Mouse (Mus musculus): ENCODE data around the gene 2200002D01Rik. TPM values are rescaled to one million over a fixed set of nuclear protein-coding genes. Genes with fewer than 3 reads are reported as not detected.
"Not testable (repeated sequence)": the region's sequence is repeated elsewhere in the genome, so short reads cannot be mapped to it uniquely, and the experiment has no call there.

2200002D01Rik gene
- polyA plus RNA-seq, 2 experiments: 1.3 to 4.8 TPM

DNA sequence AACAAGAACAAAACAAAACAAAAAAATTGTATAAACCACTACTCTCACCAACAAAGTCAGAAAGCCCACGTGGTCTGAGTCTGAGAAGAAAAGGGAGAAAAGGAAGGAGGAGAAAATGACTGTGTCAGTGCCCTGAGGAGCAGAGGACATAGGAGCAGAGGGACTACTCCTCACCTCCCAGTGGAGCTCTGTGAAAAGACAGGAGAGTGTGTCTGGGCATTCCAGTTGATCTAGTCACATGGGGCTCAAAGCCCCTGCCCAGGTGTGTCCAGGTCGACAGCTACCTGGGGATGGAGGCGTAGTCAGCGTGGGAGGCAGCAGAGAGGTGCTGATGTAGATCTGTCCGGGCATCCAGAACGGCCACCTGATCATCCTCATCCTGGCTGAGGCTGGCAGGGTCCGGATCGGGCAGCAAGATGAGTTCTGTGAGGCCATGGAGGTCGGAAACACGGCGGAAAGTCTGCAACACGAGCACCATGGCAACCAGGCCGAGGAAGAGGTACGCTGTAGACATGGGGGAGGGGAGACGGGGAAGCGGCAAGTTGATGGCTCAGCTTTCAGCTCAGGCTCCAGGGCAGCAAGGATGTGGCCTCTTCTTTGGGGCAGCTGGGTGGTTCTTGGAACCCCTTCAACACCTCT is 23.4 kb downstream of the 2200002D01Rik start:
- Histone ChIP-seq H3K4me1 (replicated peaks; ENCODE audit: control insufficient read depth in 2 of 2, insufficient read depth in 2 of 2, low read length in 1 of 2) (no peaks in the 10 kb centered on the region), H3K27ac (no peak overlapping the region), H3K27me3 (ENCODE audit: control insufficient read depth, insufficient read depth, low read length) (no peaks in the 10 kb centered on the region), H3K36me3 (replicated peaks; ENCODE audit: control insufficient read depth, insufficient read depth, low read depth) (no peaks in the 10 kb centered on the region), H3K4me2 (ENCODE audit: low read depth) (no peak overlapping the region), H3K9ac (replicated peaks) (no peak overlapping the region), H3K4me3 (ENCODE audit: insufficient read depth in 1 of 2, low read depth in 2 of 2, low read length in 2 of 2) (no peak overlapping the region), H3K9me3 (ENCODE audit: control insufficient read depth, low read length) (no peaks in the 10 kb centered on the region; the same call in 1 of the 2 replicates)
- ATAC-seq (ENCODE audit: insufficient read depth) (no peak), DNase-seq (ENCODE audit: low read depth in 3 of 3, low spot score in 3 of 3) (no peak)
- WGBS (ENCODE audit: insufficient replicate concordance): 42% methylated on average over 16 of the region's 16 CpGs
- TF ChIP-seq CTCF (IDR thresholded peaks at IDR 0.05; ENCODE audit: low read depth): no peak
- TF ChIP-seq EP300 (IDR thresholded peaks at IDR 0.05; ENCODE audit: low read depth): no peak

- Histone ChIP-seq H3K36me3 (replicated peaks; ENCODE audit: control insufficient read depth, insufficient read depth, low read depth) (no peaks in the 10 kb centered on the region), H3K9me3 (ENCODE audit: control insufficient read depth, low read length) (peaks cover 2% of the 10 kb centered on the region; the same call in 1 of the 2 replicates), H3K9ac (replicated peaks) (no peak overlapping the region), H3K27ac (no peak overlapping the region), H3K4me3 (ENCODE audit: insufficient read depth in 1 of 2, low read depth in 2 of 2, low read length in 2 of 2) (no peak overlapping the region), H3K4me1 (replicated peaks; ENCODE audit: control insufficient read depth in 2 of 2, insufficient read depth in 2 of 2, low read length in 1 of 2) (peaks cover 0 to 11% of the 10 kb centered on the region in 2 experiments; a peak in 2 of 4 replicates), H3K4me2 (ENCODE audit: low read depth) (no peak overlapping the region), H3K27me3 (ENCODE audit: control insufficient read depth, insufficient read depth, low read length) (no peaks in the 10 kb centered on the region)
- no peak for TF ChIP-seq CTCF (IDR thresholded peaks at IDR 0.05; ENCODE audit: low read depth)
- no peak for TF ChIP-seq EP300 (IDR thresholded peaks at IDR 0.05; ENCODE audit: low read depth)
- WGBS (ENCODE audit: insufficient replicate concordance): 60% methylated on average over 15 of the region's 15 CpGs
- DNase-seq (ENCODE audit: low read depth in 3 of 3, low spot score in 3 of 3): no peak
- ATAC-seq (ENCODE audit: insufficient read depth): no peak
Observed at GRCm38 (mm10) chr7:29214846-29215245, 33.4 kb downstream of the 2200002D01Rik start.

DNA sequence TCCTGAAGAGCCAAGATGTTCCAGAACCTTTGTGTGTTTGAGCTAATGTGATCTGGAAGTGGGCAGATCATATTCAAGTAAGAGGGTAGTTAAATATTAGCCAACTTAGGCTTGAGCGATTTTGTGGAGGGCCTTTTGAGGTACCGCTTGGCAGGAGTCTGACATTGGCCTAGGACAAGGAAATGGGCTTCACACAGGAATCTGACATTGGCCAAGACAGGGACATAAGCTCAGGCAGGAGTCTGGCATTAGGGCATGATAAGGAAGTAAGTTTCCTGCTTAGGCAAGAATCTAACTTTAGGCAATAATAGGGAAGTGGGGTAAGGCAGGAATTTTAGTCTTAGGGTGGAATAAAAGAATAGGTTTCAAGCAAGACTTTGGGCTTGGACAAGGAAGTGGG is 34.0 kb downstream of the 2200002D01Rik start:
- ATAC-seq (ENCODE audit: insufficient read depth): no peak
- Histone ChIP-seq H3K4me3 (ENCODE audit: insufficient read depth in 1 of 2, low read depth in 2 of 2, low read length in 2 of 2) (no peak overlapping the region), H3K27ac (no peak overlapping the region), H3K9ac (replicated peaks) (no peak overlapping the region), H3K27me3 (ENCODE audit: control insufficient read depth, insufficient read depth, low read length) (no peaks in the 10 kb centered on the region), H3K4me1 (replicated peaks; ENCODE audit: control insufficient read depth in 2 of 2, insufficient read depth in 2 of 2, low read length in 1 of 2) (peaks cover 0 to 11% of the 10 kb centered on the region in 2 experiments; a peak in 2 of 4 replicates), H3K36me3 (replicated peaks; ENCODE audit: control insufficient read depth, insufficient read depth, low read depth) (no peaks in the 10 kb centered on the region), H3K4me2 (ENCODE audit: low read depth) (no peak overlapping the region), H3K9me3 (ENCODE audit: control insufficient read depth, low read length) (no peaks in the 10 kb centered on the region)
- no peak for TF ChIP-seq CTCF (IDR thresholded peaks at IDR 0.05; ENCODE audit: low read depth)
- no peak for TF ChIP-seq EP300 (IDR thresholded peaks at IDR 0.05; ENCODE audit: low read depth)
- DNase-seq (ENCODE audit: low read depth in 3 of 3, low spot score in 3 of 3): no peak
- 44% methylated on average over 2 of the region's 2 CpGs for WGBS (ENCODE audit: insufficient replicate concordance)

DNA sequence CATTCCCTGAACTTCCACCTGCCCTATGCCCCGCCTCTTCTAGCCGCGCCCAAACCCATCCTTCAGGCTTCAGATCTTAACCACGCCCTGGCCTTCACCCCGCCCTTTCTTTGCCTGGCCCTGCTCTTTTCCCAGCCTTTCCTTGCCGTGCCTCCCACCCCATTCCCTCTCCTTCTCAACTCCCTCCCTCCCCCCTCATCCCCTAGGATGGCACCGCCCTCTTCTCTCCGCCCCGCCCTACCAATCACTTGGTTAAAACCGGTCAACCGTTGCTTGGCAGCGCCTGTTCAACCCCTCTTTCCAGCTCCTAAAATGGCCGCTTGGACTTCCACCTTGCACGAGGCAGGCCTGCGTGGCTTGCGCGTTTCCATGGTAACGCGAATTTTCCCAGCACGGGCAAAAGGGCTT is 34.6 kb downstream of the 2200002D01Rik start, which contains the start of gene Catsperg1:
TSS of gene Catsperg1 (minus strand) at position 361 of the 408 bp plus-strand sequence.
- no peaks in the 10 kb centered on the region for H3K9me3 ChIP-seq (ENCODE audit: control insufficient read depth, low read length)
- TF ChIP-seq CTCF (IDR thresholded peaks at IDR 0.05; ENCODE audit: low read depth) (no peak), EP300 (IDR thresholded peaks at IDR 0.05; ENCODE audit: low read depth) (no peak)
- no peak within 1 kb of the TSS for H3K4me3 ChIP-seq (ENCODE audit: insufficient read depth in 1 of 2, low read depth in 2 of 2, low read length in 2 of 2)
- peaks cover 0 to 11% of the 10 kb centered on the region in 2 experiments; a peak in 2 of 4 replicates for H3K4me1 ChIP-seq (replicated peaks; ENCODE audit: control insufficient read depth in 2 of 2, insufficient read depth in 2 of 2, low read length in 1 of 2)
- no peak for DNase-seq (ENCODE audit: low read depth in 3 of 3, low spot score in 3 of 3)
- no peak for ATAC-seq (ENCODE audit: insufficient read depth)
- H3K27ac ChIP-seq: no peak within 1 kb of the TSS
- no peaks in the 10 kb centered on the region for H3K36me3 ChIP-seq (replicated peaks; ENCODE audit: control insufficient read depth, insufficient read depth, low read depth)
- H3K9ac ChIP-seq (replicated peaks): no peak within 1 kb of the TSS
- no peaks in the 10 kb centered on the region for H3K27me3 ChIP-seq (ENCODE audit: control insufficient read depth, insufficient read depth, low read length)
- 23% methylated on average over 20 of the region's 20 CpGs for WGBS (ENCODE audit: insufficient replicate concordance)
- H3K4me2 ChIP-seq (ENCODE audit: low read depth): no peak within 1 kb of the TSS

DNA sequence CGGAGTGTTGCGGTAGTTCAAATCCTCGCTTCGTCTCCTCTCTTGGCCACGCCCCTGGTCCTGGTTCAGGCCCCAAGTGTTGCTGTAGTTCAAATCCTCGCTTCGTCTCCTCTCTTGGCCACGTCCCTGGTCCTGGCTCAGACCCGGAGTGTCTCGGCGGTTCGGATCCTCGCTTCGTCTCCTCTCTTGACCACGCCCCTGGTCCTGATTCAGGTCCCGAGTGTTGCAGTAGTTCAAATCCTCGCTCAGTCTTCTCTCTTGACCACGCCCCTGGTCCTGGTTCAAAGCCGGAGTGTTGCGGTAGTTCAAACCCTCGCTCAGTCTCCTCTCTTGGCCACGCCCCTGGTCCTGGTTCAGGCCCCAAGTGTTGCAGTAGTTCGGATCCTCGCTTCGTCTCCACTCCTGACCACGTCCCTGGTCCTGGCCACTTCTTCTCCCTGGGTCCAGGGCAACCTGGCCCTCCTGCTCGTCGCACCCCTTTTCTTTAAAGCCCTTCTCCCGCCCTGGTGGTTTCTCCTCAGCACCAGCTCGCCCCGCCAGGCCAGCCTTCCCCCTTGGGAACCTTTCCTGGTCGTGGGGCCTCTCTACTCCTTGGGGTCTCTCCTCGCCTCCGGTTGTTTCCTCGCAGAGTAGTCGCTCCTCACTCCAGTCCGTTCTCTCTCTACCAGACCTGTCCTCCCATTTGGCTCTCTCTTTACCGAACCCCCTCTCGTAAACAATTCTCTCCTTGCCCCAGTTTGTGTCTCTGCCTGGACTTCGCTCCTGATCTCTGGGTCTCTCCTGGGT is 35.3 kb downstream of the 2200002D01Rik start:
- H3K27me3 ChIP-seq (ENCODE audit: control insufficient read depth, insufficient read depth, low read length); H3K4me3 ChIP-seq (ENCODE audit: insufficient read depth in 1 of 2, low read depth in 2 of 2, low read length in 2 of 2); H3K36me3 ChIP-seq (replicated peaks; ENCODE audit: control insufficient read depth, insufficient read depth, low read depth); DNase-seq (ENCODE audit: low read depth in 3 of 3, low spot score in 3 of 3); H3K4me2 ChIP-seq (ENCODE audit: low read depth); H3K27ac ChIP-seq; H3K9me3 ChIP-seq (ENCODE audit: control insufficient read depth, low read length); ATAC-seq (ENCODE audit: insufficient read depth); H3K9ac ChIP-seq (replicated peaks): not testable (repeated sequence)
- H3K4me1 ChIP-seq (replicated peaks; ENCODE audit: control insufficient read depth in 2 of 2, insufficient read depth in 2 of 2, low read length in 1 of 2): peaks cover 0 to 11% of the 10 kb centered on the region in 2 experiments; a peak in 2 of 4 replicates
- 36% methylated on average over 40 of the region's 40 CpGs for WGBS (ENCODE audit: insufficient replicate concordance)

All from liver, embryonic 14.5 days (tissue).